8 mouse cellular contexts compared by ENCODE assay signal in genomic region chr6:84916291-84916690, GRCm38 (mm10).
A peak's percentile ranks its signal among the peaks of the same experiment; 100 is the strongest.
DNase-seq lines count a peak whose midpoint lies in the region; ATAC-seq and TF ChIP-seq lines count a peak whose summit lies in the region.

No protein-coding gene starts in this region.

- no peaks in the 10 kb centered on the region for H3K36me3 ChIP-seq in heart, embryonic 10.5 days
- H3K36me3 ChIP-seq in hindbrain, postnatal 0 days (ENCODE audit: insufficient read depth, low read length) = no peaks in the 10 kb centered on the region
- H3K36me3 ChIP-seq in neural tube, embryonic 11.5 days (ENCODE audit: control insufficient read depth, insufficient read depth, low read length) = no peaks in the 10 kb centered on the region

- peak; percentile 11 to 68 for DNase-seq in heart, adult 18-20 months
- DNase-seq in heart, embryonic 10.5 days (ENCODE audit: low spot score) = no peak
- DNase-seq in testis, postnatal 10 days (ENCODE audit: low spot score) = peak; percentile 63
- no peak for DNase-seq in testis, postnatal 14 days (ENCODE audit: low spot score)
- peak; percentile 42 for DNase-seq in c-Kit-positive CD71-negative TER-119-negative erythroid progenitor cells, embryonic 14.5 days (ENCODE audit: low read depth)
- peak; percentile 14 for DNase-seq in hindbrain, postnatal 0 days (ENCODE audit: low spot score)
- DNase-seq in neural tube, embryonic 11.5 days (ENCODE audit: low spot score) = peak; percentile 38
- no peak for DNase-seq in left cerebral cortex, adult 8-10 months (ENCODE audit: low spot score in 2 of 2)

- no peak for ATAC-seq in hindbrain, postnatal 0 days
- ATAC-seq in neural tube, embryonic 11.5 days (ENCODE audit: insufficient read depth, low FRiP score, low TSS enrichment) = no peak

- no peak overlapping the region for H3K4me2 ChIP-seq in hindbrain, postnatal 0 days (ENCODE audit: low read depth, low read length)
- no peak overlapping the region for H3K4me2 ChIP-seq in neural tube, embryonic 11.5 days (ENCODE audit: low read depth)

- H3K9me3 ChIP-seq in heart, embryonic 10.5 days = no peaks in the 10 kb centered on the region
- H3K9me3 ChIP-seq in hindbrain, postnatal 0 days (ENCODE audit: low read length) = no peaks in the 10 kb centered on the region
- H3K9me3 ChIP-seq in neural tube, embryonic 11.5 days (ENCODE audit: control insufficient read depth, low read length) = no peaks in the 10 kb centered on the region

- TF ChIP-seq CTCF in hindbrain, postnatal 0 days (IDR thresholded peaks at IDR 0.05; ENCODE audit: low read depth) = peak; percentile 56

- H3K4me1 ChIP-seq in heart, embryonic 10.5 days = no peaks in the 10 kb centered on the region
- H3K4me1 ChIP-seq in hindbrain, postnatal 0 days (ENCODE audit: insufficient read depth, low read length) = no peaks in the 10 kb centered on the region
- H3K4me1 ChIP-seq in neural tube, embryonic 11.5 days (ENCODE audit: control insufficient read depth, insufficient read depth, low read length) = no peaks in the 10 kb centered on the region

- H3K27me3 ChIP-seq in heart, embryonic 10.5 days (ENCODE audit: insufficient read depth, poor library complexity, severe bottlenecking) = no peaks in the 10 kb centered on the region
- no peaks in the 10 kb centered on the region for H3K27me3 ChIP-seq in hindbrain, postnatal 0 days (ENCODE audit: insufficient read depth, low read length)
- H3K27me3 ChIP-seq in neural tube, embryonic 11.5 days (ENCODE audit: control insufficient read depth, insufficient read depth, low read length) = no peaks in the 10 kb centered on the region

- H3K4me3 ChIP-seq in heart, embryonic 10.5 days = no peak overlapping the region
- no peak overlapping the region for H3K4me3 ChIP-seq in hindbrain, postnatal 0 days (ENCODE audit: low read length)
- no peak overlapping the region for H3K4me3 ChIP-seq in neural tube, embryonic 11.5 days (ENCODE audit: low read depth, low read length)

- no peak overlapping the region for H3K9ac ChIP-seq in hindbrain, postnatal 0 days (replicated peaks; ENCODE audit: low read length)
- H3K9ac ChIP-seq in neural tube, embryonic 11.5 days (ENCODE audit: low read length) = no peak overlapping the region

- H3K27ac ChIP-seq in heart, embryonic 10.5 days = no peak overlapping the region
- H3K27ac ChIP-seq in hindbrain, postnatal 0 days = no peak overlapping the region
- H3K27ac ChIP-seq in neural tube, embryonic 11.5 days (ENCODE audit: low read depth, low read length) = no peak overlapping the region

- WGBS in heart, embryonic 10.5 days = 23% methylated on average over 2 of the region's 2 CpGs
- 42% methylated on average over 2 of the region's 2 CpGs for WGBS in hindbrain, postnatal 0 days
- 33% methylated on average over 2 of the region's 2 CpGs for WGBS in neural tube, embryonic 11.5 days

Comparison
In these comparisons a context has a peak if more than half of its experiments do, and no peak if none do; other contexts are left out.
1. DNase-seq: peak in heart, adult 18-20 months (2 of 2), testis, postnatal 10 days (single experiment), c-Kit-positive CD71-negative TER-119-negative erythroid progenitor cells, embryonic 14.5 days (single experiment), hindbrain, postnatal 0 days (single experiment) and neural tube, embryonic 11.5 days (single experiment); none in heart, embryonic 10.5 days (single experiment), testis, postnatal 14 days (single experiment) and left cerebral cortex, adult 8-10 months (0 of 2).